Mouse (Mus musculus) megakaryocyte, embryonic 14.5 days (primary cell): ENCODE data around the gene 4930519P11Rik.

Source experiments
- FLI1 ChIP-seq: IDR thresholded peaks from 2 replicates; pipeline ENCODE4 v1.6.1; 2012; ENCODE audit warnings: low read length, inconsistent platforms, mixed read lengths
- GATA1 ChIP-seq: IDR thresholded peaks from 3 replicates; pipeline ENCODE4 v1.6.1; 2012; ENCODE audit warnings: mixed read lengths, low read length, inconsistent platforms, borderline replicate concordance

- no peak for TF ChIP-seq FLI1
- no peak for TF ChIP-seq GATA1
Measured at GRCm38 (mm10) chr2:154614841-154615576, 1.8 kb upstream of the 4930519P11Rik start.
